Mouse (Mus musculus): ENCODE measurements around the gene 1110065P20Rik. TPM values are rescaled to one million over a fixed set of nuclear protein-coding genes. Genes with fewer than 3 reads are reported as not detected.

Gene 1110065P20Rik
- total RNA-seq, 2 experiments from 2014 or later = 87.1 to 93.6 TPM

GRCm38 (mm10) chr4:124840998-124841397 lies 10.0 kb downstream of the 1110065P20Rik start:
- no peak for DNase-seq

- DNase-seq = no peak
Observed at GRCm38 (mm10) chr4:124838035-124838700, 12.8 kb downstream of the 1110065P20Rik start.

GRCm38 (mm10) chr4:124832796-124833195 lies 18.2 kb downstream of the 1110065P20Rik start:
- DNase-seq = no peak

GRCm38 (mm10) chr4:124829671-124830070 lies 21.3 kb downstream of the 1110065P20Rik start:
- no peak for DNase-seq

GRCm38 (mm10) chr4:124825371-124825965 lies 25.5 kb downstream of the 1110065P20Rik start:
- DNase-seq = no peak

GRCm38 (mm10) chr4:124824967-124825366 lies 26.0 kb downstream of the 1110065P20Rik start:
- no peak for DNase-seq

- DNase-seq = no peak
Observed at GRCm38 (mm10) chr4:124818832-124819231, 32.2 kb downstream of the 1110065P20Rik start.

GRCm38 (mm10) chr4:124817803-124818202 lies 33.2 kb downstream of the 1110065P20Rik start:
- DNase-seq = no peak

GRCm38 (mm10) chr4:124815901-124816300 lies 35.1 kb downstream of the 1110065P20Rik start:
- DNase-seq = no peak

- peak; percentile 53 to 54 for DNase-seq
Observed at GRCm38 (mm10) chr4:124811347-124811975, 39.5 kb downstream of the 1110065P20Rik start.

- no peak for DNase-seq
Observed at GRCm38 (mm10) chr4:124810056-124810455, 40.9 kb downstream of the 1110065P20Rik start.

GRCm38 (mm10) chr4:124809136-124809883 lies 41.7 kb downstream of the 1110065P20Rik start:
- DNase-seq = no peak

- no peak for DNase-seq
Observed at GRCm38 (mm10) chr4:124808511-124808910, 42.5 kb downstream of the 1110065P20Rik start.

- DNase-seq = no peak
Observed at GRCm38 (mm10) chr4:124803406-124803805, 47.6 kb downstream of the 1110065P20Rik start.

- DNase-seq = peak; percentile 96 to 97
Observed at GRCm38 (mm10) chr4:124802309-124803260, 48.4 kb downstream of the 1110065P20Rik start.

- peak; percentile 82 for DNase-seq
Observed at GRCm38 (mm10) chr4:124801552-124802308, 49.3 kb downstream of the 1110065P20Rik start, which contains the start of gene Mtf1. Mtf1 (plus strand) TSS chr4:124802104.
